Mouse (Mus musculus): ENCODE measurements at regions not wholly inside any gene's neighbourhood (a gene's known extent, or its start where the extent isn't known, plus 50 kb on each side); places are given as distances from the start of the nearest gene placed in this dataset.

DNA sequence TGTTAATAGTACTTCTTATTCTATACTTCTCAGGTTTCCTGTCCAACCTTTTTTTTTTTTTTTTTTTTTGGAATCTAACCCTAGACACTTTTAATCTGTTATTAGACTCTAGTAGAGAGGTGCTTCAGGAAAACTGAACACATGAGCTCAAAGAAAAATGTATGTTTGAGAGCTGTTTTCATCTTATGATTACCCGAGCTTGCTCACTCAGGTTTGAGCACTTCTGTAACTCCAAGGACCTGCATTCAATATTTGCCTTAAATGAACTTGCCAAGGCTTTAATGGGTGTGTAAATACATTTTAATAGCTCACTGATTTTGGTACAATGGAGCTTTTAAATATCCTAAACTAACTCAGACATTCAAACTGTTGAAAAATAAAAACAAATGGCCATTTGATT is 367.8 kb downstream of the Nr2f2 start:
- DNase-seq = no peak

GRCm38 (mm10) chr7:69994540-69995303 is 371.8 kb downstream of the Nr2f2 start:
- no peak for DNase-seq

DNA sequence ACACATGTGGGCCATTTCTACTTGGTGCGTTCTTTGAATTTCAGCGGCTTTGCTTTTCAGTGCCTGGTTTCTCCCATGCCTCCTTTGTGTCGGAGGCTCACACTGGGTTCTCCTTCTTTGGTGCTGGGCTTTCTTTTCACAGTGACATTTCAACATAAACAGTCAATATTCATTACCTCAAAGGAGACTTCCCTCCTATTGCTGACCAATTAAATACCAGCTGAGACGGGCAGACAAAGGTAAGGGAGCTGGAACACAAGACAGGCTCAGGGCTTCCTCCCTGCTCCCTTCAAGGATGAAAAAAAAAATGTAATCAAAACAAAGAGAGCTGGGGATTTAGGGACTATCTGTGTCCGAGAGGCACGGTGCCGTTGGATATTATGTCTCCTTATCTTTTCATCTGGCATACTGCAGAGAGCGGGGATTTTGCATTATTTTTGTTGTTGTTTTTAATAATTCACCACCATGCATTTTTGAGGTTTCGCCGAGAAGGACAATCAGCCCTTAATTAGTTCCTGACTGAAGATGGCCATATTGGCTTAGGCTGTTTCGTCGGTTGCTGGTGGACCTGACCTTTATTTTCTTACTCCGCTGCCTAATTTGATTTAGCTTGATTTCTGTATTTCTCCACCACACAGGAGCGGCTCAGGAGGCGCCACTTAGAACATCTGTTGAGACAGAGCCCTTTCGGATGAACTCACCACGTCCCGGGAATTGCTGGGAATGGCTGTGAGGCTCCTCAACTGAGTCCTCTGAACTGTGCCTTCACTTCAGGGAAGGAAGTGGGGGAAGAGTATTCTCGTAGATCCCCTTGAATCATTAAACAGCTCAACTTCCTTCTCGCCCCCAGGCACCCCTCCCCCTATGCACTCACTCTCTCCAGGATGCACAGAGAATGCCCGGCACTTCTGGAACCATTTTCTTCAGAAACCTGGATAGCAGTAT is 373.9 kb downstream of the Nr2f2 start:
- no peak for DNase-seq

- no peak for DNase-seq
Observed at GRCm38 (mm10) chr7:69991982-69992381, 374.6 kb downstream of the Nr2f2 start.

DNA sequence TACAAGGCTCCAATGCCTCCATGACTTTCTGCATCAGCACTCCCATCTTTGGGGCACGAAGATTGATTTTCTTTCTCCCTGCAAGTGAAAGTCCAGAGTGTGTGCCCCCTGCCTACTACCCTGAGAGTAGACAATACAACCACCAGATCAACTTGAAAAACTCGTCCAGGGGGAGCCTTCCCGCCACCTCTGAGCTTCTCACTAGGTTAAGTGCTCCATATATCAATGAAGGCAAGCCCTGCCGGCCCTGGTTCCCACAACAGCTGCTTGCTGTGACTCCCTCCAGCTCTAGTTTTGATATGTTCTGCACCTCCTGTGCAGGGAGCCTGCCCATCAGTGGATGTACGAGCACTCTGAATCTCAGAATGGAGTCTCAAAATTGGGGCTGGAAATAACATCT is 377.8 kb downstream of the Nr2f2 start:
- no peak for DNase-seq

DNA sequence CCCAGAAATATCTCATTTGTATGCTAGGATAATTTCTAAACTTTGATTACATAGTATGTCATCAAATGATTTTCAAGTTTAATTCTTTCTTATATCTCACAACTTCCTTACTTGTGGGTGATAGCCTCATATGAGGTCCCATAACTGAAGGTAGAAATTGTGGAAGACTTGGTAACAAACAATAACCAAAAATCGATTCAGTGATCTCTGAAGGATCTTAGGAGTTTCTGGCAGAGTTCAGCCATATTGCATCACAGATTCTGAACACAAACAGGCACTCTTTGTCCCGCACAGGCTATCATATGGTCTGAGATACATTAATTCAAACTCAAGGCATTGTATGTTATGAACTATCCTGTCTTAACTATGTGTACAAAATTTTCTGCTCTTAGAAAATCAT is 385.2 kb downstream of the Nr2f2 start:
- no peak for DNase-seq

DNA sequence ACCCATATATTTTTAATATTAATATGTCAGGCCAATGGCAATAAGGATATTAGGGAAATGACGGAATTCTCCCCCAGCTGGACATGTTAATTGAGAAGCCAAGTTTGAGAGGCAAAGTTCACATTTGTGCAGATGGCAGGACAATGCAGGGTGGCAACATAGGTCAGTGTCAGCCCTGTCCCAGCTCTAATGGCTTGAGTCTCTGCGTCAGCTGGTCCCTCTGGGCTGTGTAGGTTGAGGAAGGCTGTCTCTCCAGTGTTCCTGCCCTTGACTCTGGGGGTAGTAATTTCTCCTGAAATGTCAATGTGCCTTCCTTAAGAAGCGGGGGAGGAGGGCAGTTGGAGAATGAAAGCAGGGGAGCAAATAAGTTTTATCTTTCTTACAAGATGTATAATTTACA is 390.2 kb downstream of the Nr2f2 start:
- DNase-seq = no peak

DNA sequence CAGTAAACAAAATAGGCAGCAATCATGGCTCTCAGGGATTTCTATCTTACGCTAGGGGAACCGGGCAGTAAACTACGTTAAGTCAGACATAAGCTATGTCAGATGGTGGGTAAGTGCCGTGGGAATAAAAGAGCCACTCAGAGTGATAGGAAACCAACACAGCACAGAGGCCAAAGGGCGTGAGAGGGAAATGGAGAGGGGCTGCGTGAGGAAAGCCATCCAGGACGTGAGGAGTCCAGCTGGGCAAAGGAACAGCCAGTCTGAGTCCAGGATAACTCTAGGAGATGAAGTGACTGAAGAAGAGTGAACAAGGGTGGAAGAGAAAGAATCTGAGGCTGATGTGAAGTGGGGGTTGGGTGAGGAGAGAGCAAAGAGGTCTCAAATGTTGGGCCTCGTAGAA is 402.5 kb downstream of the Nr2f2 start:
- no peak for DNase-seq

DNA sequence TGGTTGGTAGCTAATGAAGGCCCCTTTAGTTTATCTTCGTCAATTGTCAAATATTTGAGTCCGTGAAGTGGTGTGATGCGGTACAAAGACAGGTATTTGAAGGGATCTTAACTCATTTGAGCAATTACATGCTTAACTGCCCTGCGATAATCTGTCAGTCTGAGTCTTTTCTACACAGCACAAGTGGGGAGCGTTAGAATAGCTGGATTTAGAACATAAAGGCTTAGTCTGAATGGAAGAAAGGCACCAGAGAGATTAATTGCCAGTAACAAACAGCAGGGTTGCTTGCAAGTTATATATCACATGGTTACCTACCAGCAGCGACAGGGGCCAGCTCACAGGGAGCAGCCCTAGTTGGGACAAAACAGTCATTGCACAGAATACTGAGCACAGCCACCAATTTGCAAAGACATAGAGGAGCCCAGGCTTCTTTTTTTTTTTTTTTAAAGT is 416.3 kb downstream of the Nr2f2 start:
- no peak for DNase-seq

DNA sequence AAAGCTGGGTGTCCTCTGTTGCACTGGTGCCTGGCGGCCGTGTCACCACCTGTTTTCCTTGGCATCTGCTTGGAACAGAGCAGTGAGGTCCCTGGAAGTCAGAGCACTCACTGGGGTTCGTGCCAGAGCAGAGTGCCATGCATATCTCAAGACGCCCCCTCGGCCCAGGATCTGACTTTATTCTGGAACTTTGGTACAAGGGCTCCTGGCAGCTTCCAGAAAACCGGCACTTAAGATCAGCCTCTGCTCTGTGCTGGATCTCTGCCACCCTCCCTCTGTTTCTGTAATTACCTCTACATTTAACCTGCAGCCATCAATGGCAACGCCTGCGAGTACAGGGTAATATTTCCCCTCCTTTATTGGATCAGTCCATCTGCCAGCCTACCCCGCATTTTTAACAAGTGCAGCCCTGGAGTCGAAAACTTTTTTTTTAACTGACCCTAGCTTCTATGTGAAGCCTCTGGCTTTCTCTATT is 416.9 kb downstream of the Nr2f2 start:
- DNase-seq = no peak

GRCm38 (mm10) chr7:69946396-69946795 is 420.1 kb downstream of the Nr2f2 start:
- DNase-seq = no peak

- DNase-seq = no peak
Observed at GRCm38 (mm10) chr7:69941881-69942280, 424.7 kb downstream of the Nr2f2 start.

- no peak for DNase-seq
Observed at GRCm38 (mm10) chr7:69925261-69925660, 441.3 kb downstream of the Nr2f2 start.

- DNase-seq = no peak
Observed at GRCm38 (mm10) chr7:69924551-69924950, 442.0 kb downstream of the Nr2f2 start.

- no peak for DNase-seq
Observed at GRCm38 (mm10) chr7:69911760-69912159, 454.8 kb downstream of the Nr2f2 start.

DNA sequence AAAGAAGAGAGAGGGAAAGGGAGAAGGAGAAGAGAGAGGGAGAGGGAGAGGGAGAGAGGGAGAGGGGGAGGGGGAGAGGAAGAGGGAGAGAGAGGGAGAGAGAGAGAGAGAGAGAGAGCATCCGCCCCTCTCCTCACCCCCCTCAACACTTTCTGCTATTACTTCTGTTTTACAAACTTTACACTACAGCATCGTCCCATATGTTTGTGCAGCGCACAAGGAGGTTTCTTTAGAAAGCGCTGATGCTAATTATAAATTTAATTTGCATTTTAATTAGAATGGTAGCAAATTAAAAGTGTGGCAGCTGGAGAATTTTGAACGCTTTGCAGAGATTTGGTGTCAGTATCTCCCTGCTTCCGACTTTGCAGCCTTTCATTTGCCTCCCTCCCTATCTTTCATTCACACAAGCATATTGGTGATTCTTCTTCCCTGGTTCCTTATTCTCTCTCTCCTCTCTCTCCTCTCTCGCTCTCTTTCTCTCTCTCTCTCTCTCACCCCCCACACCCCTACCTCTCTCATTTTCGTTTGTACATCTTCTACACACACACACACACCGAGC is 476.0 kb downstream of the Nr2f2 start:
- DNase-seq = no peak

- no peak for DNase-seq
Observed at GRCm38 (mm10) chr7:69888251-69888650, 478.3 kb downstream of the Nr2f2 start.

- DNase-seq = no peak
Observed at GRCm38 (mm10) chr7:69877031-69877430, 489.5 kb downstream of the Nr2f2 start.

- DNase-seq = no peak
Observed at GRCm38 (mm10) chr7:69865801-69866200, 500.7 kb downstream of the Nr2f2 start.

DNA sequence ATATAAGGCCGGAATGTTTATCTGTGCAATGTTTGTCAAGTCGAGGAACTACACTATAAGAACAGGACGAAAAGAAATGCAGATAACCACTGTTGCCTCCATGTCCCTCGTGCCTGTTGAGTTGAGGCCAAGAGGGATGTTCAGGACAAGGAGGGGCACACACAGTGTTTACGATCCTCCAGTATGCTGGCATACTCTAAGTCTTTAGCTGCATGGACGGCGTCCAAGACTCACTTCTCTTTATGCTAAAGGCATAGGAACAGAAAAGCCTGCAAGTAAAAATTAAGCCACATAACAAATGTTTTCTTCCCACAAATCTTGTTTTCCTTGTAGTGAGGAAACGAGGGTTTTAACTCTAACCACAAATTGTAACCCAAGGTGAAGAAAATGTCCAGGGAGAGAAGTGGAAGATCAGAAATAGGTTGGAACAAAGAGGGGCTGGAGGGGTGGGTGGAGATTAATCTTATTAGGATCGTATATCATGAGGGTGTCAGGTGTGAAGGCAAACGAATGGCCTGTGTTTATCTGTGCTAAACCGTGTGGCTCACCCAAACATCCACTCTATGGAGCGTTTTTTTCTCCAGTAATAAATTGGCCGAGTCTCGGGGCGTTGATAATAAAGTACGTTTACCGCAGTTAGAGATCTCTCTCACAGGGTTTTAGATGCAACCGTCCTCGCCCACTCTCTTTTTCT is 521.8 kb downstream of the Nr2f2 start:
- DNase-seq = no peak

DNA sequence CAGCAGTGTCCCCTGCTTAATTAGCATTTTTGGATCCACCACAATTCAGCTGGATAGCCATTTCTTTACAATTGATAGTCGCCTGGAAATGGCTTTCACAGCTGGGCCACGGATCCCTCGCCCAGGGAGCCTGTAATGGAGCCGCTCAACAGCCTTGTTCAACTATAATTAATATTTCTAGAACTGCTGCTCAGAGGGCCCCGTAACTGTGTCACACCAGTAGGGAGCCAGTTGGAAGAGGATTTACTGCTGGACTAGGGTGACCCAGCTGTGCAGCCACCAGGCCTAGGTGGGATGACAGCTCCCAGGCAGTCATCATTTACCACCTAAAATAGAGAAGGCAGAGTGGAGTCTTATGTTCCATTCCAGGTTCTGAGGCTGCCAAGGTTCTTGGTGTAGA is 529.2 kb downstream of the Nr2f2 start:
- DNase-seq = no peak

DNA sequence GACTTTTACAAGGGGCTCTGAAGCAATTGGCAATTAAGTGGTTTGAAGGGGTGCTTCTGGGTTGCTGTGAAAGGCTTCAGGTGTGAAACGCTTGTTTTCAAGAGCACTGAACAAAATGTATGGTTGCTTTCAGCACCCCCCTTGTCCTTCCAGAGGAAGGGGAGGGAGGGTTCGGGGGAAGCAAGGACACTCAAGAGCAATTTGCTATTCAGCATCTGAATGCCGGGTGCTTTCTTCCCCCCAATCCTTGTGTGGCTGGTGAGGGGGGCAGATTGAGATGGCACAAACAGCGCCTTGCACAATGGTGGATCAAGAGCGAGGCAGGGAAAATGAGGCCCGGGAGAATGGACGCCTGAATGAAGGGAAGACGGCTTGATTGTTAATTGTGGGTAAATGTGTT is 539.3 kb downstream of the Nr2f2 start:
- no peak for DNase-seq
